Mouse (Mus musculus) MEL-GATA-1-ER (cell line): Measurements from ENCODE around the gene Cog3.

Source experiments
- DNase-seq: peaks from one replicate; pipeline ENCODE4 v3.0.0-alpha.2; 2012; ENCODE audit warnings: low read depth; ENCODE audit errors: extremely low read depth

Gene Cog3

GRCm38 (mm10) chr14:75761028-75761805 is 6.9 kb upstream of the Cog3 start:
- peak; percentile 43 for DNase-seq

DNA sequence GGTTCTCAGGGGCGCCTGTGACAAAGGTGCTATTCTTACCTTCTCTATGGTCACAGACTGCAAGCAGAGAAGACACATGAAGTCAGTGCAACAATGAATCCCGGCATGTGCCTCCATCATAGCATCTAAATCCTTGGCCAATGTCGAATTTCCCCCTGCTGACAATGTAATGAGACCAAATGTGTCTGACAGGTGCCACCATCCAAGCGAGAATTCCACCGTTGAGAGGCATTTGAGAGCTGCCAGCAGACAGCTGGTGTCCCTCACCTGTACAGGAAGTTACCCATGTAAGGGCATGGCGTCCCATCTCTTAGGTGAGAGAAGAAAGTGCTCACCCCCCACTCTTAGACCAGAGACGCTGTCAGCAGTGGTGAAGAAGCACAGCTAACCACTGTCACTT is 4.1 kb upstream of the Cog3 start:
- DNase-seq: no peak

- no peak for DNase-seq
Measured at GRCm38 (mm10) chr14:75757821-75758220, 3.5 kb upstream of the Cog3 start.

DNA sequence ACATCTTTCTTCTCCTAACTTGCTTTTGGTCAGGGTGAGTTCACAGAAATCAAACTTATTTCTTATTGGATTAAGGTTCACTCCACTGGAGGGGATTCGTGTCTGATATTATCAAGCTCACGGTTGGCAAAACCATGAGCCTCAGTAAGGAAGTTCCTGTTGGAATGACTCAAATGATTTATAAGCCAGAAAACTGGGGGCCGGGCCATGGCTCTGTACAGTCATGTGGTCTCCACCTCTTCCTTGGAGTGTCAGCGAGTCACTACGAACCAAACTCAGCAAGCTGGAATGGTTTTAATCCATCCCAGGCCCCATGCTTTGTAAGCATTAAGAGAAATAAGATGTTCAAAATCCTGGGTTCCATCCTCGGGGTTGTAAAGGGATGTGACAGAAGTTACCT is 2.7 kb upstream of the Cog3 start:
- DNase-seq: no peak

GRCm38 (mm10) chr14:75753206-75753605 is 1.1 kb downstream of the Cog3 start:
- no peak for DNase-seq

- DNase-seq: peak; percentile 28
Measured at GRCm38 (mm10) chr14:75751040-75751439, 3.3 kb downstream of the Cog3 start.

DNA sequence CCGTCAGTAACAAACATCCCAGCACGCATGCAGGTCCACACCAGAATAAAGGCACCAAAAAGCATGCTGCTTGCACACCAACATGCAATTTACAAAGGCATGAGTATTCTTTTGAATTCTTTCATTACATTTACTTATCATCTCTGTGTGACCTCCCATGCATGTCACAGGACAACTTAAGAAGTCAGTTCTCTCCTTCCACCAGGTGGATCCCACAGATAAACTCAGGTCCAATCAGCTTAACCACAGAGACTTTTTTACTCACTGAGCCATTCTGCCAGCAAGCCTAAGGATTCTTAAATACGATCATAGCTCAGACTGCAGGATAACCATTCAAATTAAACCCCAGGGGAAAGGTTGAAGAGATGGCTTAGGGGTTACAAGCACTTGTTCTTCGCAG is 5.2 kb downstream of the Cog3 start:
- DNase-seq: no peak

DNA sequence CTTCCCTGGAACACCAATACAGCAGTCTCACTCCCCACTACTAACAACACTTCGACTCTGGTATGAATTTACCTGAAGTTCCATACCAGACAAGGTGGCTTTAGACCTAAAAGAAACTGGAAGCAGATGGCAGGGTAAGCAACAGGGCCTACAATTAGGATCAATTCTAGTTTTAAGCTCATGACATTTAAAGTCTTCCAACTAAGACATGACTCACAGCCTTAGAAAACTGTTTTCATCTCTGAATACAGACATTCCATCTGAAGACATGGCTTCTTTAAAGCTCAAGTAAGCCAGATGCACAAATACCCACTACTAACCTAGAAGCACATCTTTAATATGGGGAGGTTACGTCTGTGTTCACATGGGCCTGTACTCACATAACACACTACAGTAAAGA is 6.4 kb downstream of the Cog3 start:
- no peak for DNase-seq

- DNase-seq: no peak
Measured at GRCm38 (mm10) chr14:75741904-75742303, 12.4 kb downstream of the Cog3 start.

- no peak for DNase-seq
Measured at GRCm38 (mm10) chr14:75735597-75735996, 18.7 kb downstream of the Cog3 start.

DNA sequence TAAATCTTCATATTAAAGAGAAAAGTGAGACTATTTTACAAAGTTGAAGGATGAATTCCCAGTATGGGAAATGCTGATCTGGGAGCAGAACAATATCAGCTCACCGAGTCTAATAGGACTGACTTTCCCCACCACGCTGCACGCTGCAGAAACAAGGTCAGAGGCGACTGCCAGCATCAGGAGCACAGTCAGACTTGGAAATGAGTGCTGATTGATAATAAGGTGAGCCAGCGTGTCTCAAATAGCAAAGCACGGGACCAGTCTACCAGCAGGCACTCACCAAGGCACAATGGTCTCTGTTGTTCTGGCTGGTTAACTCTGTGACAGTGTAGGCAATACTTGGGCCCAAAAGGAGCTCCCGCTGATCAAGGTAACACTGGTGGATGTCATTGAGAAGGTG is 21.7 kb downstream of the Cog3 start:
- no peak for DNase-seq

- DNase-seq: no peak
Measured at GRCm38 (mm10) chr14:75731361-75731760, 23.0 kb downstream of the Cog3 start.

DNA sequence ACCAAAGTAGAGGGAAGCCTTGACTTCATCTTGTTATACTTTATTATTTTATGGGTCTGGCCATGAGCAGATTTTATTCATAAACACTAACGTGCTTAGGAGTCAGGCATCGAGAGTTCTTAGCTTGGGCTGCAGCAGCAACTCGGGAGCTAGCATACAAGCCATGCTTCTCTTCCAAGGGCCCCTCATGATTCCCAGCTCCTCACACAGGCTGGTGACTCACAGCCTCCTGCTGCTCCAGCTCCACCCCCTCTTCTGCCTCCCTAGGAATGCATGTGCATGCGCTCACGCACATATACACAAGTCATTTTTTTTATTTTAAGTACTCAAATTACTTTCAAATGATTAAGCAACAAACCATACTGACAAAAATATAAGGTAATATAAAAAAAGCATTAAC is 26.2 kb downstream of the Cog3 start:
- no peak for DNase-seq

DNA sequence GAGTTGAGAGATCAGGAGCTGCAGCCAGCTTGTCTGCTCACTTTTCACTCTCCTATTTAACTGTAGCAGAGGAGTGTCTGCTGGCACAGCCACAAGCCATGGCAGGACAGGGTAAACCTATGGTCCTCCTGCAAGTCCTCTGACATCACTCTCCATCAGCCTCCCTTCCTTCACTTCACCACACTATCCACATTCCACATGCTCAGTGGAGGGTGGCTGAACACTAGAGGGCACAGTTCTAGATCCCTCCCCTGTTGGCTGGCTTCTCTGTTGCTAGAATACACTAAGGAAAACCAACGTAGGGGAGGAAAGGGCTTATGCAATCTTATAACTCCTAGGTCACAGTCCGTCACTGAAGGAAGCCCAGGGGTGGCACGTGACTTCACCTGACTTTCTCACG is 27.3 kb downstream of the Cog3 start:
- DNase-seq: no peak

GRCm38 (mm10) chr14:75722816-75723215 is 31.5 kb downstream of the Cog3 start:
- DNase-seq: no peak

DNA sequence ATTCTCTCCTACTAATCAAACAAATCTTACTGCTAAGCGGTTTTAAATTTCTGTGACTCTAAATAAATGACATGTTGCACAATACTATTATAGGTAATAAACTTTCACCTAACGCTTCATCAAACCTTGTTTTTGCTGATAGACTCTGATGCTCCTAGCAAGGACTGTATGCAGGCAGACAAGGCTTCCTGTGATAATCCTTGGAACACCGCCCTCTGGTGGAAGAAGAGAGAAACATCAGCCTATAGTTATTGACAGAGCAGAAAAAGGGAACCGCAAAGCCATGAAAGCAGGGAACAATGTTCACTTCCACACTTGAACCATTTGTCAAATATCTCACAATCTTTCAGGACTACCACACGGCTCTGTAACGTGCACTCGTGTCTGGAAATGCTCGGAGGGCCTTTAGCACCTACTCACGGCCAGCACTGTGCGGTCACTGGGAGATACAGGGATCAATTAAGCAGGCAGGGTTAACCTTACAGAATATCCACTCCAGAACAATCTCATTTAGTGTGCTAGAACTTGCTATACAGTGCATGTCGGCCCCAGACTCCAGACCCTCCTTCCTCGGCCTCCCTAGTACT is 32.2 kb downstream of the Cog3 start:
- peak; percentile 51 for DNase-seq

GRCm38 (mm10) chr14:75720121-75720520 is 34.2 kb downstream of the Cog3 start:
- no peak for DNase-seq

- DNase-seq: no peak
Measured at GRCm38 (mm10) chr14:75716410-75716809, 37.9 kb downstream of the Cog3 start.

GRCm38 (mm10) chr14:75713661-75714060 is 40.7 kb downstream of the Cog3 start:
- DNase-seq: no peak

GRCm38 (mm10) chr14:75712687-75713086 is 41.6 kb downstream of the Cog3 start:
- no peak for DNase-seq

DNA sequence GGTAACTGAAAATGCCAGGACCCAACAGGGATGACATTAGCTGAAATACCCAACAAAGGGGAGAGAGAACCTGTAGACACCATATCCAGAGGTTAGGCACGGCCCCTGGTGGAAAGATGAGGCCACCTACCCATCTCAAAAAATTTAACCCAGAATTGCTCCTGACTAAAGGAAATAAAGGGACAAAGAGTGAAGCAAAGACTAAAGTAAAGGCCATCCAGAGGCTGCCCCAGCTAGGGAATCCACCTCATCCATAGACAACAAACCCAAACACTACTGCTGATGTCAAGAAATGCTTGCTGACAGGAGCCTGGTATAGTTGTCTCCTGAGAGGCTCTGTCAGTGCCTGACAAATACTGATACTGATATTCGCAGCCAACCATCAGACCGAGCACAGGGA is 42.6 kb downstream of the Cog3 start:
- no peak for DNase-seq

DNA sequence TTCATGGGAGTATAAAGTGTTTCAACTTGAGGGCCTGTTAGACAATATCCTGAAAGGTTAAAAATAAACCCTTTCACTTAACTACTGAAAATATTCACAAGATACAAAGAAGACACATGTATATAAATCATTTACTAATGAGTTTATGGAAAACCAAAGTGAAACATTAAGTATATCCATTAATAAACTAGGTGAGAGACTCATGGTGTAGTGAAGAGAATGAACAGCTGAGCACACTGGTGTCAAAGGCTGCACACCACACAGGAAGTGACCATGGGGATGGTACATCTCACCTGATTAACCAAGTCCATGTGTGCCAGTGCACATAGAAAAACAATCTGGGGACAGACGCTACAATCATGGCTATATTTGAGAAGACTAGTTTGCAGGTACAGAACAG is 45.3 kb downstream of the Cog3 start:
- DNase-seq: no peak

DNA sequence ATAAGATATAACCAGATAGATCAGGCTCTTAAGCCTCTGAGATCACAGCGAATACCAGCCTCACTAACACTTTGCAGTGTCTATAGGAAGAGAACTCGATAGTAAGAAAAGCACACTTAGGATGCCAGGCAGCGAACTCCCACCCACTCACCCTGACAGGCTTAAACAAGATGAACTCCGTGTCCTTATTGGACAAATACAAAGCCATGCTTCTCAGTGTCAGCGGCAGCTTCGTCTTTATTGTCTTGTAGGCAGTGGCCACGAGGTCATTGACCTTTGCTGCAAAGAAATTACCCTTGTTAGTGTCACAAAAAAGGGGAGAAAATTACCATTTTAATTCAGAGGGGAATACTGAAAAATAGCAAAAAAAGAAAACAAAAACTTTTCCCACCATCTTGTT is 46.5 kb downstream of the Cog3 start:
- no peak for DNase-seq
